Mouse (Mus musculus): Measurements from ENCODE around the gene Frat1.

DNA sequence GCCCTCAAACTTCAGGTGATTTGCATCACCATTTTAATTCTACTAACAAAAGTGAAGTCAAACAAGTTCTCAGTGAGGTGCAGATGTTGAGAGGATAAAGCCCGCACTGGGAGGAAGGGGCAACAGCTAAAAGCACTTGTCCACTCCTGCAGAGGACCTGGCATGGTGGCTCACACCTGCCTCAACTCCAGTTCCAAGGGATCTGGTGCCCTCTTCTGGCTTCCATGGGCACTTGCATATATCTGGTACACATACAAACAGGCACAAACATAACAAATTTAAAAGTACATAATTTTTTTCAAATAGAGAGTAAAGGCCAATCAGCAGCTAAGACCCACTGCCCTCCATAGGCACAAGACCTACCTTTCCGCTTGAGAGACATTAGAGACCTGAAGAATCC is 38.4 kb upstream of the Frat1 start:
- no peak for TF ChIP-seq POLR2A (IDR thresholded peaks at IDR 0.05; ENCODE audit: low read depth, low read length)
- TF ChIP-seq CTCF (conservative IDR thresholded peaks at IDR 0.05; ENCODE audit: insufficient read depth, insufficient read length, low read depth, low read length) = peak; percentile 40

Measured in kidney, adult 2 months (tissue).